Mouse (Mus musculus): Measurements from ENCODE around the gene Parvb.

Gene Parvb

GRCm38 (mm10) chr15:84216461-84217084 lies 15.3 kb upstream of the Parvb start:
- DNase-seq (ENCODE audit: low spot score in 2 of 2), result no peak

- no peak for DNase-seq (ENCODE audit: low spot score in 2 of 2)
These were observed 13.7 kb upstream of the Parvb start for GRCm38 (mm10) chr15:84217969-84218782.

DNA sequence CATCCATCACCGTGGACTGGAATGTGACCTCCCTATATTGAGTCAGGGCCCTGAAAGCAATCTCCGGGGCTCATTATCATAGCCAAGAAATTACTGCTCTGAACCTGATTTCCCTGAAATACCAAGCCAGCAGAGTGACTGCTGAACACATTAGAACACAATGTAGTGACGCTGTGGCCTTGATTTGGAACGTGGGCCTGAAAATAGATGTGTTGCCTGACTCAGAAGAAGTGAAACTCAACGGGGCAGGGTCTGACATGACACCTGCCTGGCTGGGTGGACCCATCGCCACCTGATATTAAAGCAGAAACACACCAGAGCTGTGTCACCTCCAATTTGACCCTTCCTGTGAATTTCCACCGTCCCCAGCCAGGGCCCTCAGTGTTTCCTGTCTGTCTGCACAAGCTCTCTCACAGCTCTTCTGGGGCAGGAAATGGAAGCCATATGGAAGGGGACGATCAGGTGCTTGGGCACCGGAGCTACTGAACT lies 13.0 kb upstream of the Parvb start:
- no peak for DNase-seq (ENCODE audit: low spot score in 2 of 2)

GRCm38 (mm10) chr15:84221539-84221938 lies 10.3 kb upstream of the Parvb start:
- no peak for DNase-seq (ENCODE audit: low spot score in 2 of 2)

- no peak for DNase-seq (ENCODE audit: low spot score in 2 of 2)
These were observed 8.4 kb upstream of the Parvb start for GRCm38 (mm10) chr15:84223423-84223822.

- DNase-seq (ENCODE audit: low spot score in 2 of 2), result no peak
These were observed 7.1 kb upstream of the Parvb start for GRCm38 (mm10) chr15:84224779-84225178.

DNA sequence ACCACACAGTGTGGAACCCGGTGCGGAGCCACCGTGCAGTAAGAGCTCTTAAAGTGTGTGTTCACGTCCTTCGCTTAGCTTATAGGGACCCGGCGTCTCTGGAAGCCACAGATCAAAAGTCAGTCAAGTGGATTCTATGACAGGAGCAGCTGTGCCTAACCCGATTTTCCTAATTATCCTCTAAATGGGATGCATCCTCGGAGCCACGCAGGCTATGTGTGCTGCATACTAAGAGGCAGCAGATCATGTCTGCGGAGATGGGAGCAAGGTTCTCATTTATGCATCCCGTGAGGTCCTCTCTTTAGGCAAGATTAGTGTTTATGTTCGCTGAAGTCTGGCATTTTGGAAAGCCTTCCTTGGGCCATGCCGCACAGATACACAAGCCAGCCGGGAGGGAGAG lies 4.9 kb upstream of the Parvb start:
- DNase-seq (ENCODE audit: low spot score in 2 of 2), result no peak

DNA sequence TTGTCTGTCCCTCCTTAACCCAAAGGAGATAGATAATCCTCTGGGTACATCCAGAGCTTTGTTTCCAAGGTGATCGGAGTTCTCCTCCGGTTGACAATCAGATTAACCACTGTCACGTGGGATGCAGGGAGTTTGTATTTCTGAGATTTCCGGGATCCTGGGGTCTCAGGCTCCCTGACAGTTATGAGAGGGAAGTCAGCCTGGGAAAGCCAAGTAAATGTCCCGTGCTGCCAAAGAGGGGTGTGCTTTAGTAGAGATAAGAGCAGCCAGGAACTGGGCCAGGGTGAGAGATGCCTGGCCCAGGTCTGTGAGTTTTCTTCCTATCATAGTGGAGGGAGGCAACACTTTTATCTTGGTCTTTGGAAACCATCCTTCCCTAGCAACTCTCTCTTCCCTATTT lies 1.2 kb upstream of the Parvb start:
- no peak for DNase-seq (ENCODE audit: low spot score in 2 of 2)

DNA sequence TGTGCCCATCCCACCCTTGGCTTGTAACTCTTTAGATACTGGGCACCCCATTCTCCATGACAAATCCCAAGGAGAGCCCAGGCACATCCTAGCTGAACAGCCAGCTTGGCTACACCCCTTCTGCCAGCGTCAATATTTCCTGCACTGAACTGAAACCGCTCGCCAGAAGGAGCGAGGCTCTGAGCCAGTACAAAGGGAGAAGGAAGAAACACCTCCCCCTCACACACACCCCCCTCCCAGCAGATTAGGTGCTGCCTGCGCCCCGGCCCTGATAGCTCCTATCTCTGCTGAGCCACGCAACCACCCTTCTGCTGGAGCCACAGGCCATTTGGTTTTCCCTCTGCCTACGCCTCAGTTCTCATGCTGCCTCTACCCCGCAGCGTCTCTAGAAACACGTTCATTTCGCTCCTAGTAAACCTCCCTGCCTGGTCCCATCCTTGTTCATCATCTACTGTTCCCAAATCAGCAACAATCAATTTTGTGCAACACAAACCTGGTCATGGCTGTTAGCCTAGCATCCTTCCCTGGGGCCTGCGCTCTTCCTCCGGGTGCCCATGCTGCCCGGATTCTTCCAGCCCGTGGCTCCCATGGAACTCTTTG lies 630 bp upstream of the Parvb start:
- DNase-seq (ENCODE audit: low spot score in 2 of 2), result peak; percentile 29 to 35

- DNase-seq (ENCODE audit: low spot score in 2 of 2), result no peak
These were observed 766 bp downstream of the Parvb start for GRCm38 (mm10) chr15:84232609-84233008.

- DNase-seq (ENCODE audit: low spot score in 2 of 2), result no peak
These were observed 3.1 kb downstream of the Parvb start for GRCm38 (mm10) chr15:84234794-84235581.

DNA sequence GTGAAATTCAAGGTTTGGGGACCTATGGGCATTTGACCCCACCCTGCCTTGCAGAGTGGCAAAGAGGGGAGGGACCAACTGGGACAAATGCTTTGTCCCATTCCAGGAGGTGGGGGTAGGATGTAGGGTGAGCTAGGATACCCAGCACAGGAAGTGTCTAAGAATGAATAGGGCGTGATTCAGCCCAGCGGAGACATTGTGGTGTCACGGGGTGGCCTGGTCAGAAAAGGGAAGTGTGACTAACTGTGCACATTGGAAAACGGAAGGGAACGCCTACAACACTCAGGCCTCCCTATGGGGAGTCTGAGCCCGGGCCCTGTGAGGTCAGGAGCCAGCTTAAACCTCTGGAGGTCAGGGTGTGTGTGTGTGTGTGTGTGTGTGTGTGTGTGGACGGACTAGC lies 3.8 kb downstream of the Parvb start:
- DNase-seq (ENCODE audit: low spot score in 2 of 2), result no peak

- DNase-seq (ENCODE audit: low spot score in 2 of 2), result no peak
These were observed 6.7 kb downstream of the Parvb start for GRCm38 (mm10) chr15:84238552-84238951.

DNA sequence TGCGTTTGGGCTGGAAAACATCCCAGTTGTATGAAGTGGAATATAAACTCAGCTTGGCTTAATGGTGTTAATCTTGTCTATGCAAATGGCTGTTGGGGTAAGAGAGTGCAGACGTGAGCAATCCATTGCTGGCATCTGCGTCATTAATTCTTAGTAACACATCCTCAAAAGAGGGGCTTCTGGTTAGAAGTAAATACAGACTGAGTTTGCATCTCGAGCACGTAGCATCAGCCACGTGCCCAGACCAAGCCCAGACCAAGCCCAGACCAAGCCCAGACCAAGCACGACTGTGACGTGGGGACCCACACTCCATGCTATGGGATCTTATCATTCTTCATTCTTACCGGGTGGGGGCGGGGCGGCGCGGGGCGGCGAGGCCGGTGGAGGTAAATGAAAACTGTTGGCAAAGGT lies 7.2 kb downstream of the Parvb start:
- no peak for DNase-seq (ENCODE audit: low spot score in 2 of 2)

DNA sequence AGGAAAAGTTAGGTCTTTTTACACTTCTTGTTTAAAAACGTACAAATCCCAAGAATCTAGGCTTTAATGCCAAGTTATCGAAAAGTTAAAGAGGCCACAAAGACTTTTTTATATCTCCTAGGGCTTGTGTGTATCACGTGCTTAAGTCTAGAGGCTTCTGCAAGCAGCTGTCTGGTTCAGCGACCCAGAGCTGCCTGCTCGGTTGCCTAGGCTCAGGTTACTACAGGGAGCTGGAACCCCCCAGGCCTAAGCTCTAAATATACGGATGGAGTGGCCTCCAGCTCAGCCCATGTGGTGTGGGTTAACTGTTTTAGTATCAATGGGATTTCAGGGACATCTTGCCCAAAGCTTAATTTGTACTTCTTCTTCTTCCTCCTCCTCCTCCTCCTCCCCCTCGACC lies 9.7 kb downstream of the Parvb start:
- no peak for DNase-seq (ENCODE audit: low spot score in 2 of 2)

- no peak for DNase-seq (ENCODE audit: low spot score in 2 of 2)
These were observed 13.3 kb downstream of the Parvb start for GRCm38 (mm10) chr15:84245104-84245503.

- no peak for DNase-seq (ENCODE audit: low spot score in 2 of 2)
These were observed 14.4 kb downstream of the Parvb start for GRCm38 (mm10) chr15:84246195-84246594.

GRCm38 (mm10) chr15:84247309-84247708 lies 15.5 kb downstream of the Parvb start:
- DNase-seq (ENCODE audit: low spot score in 2 of 2), result no peak

- no peak for DNase-seq (ENCODE audit: low spot score in 2 of 2)
These were observed 19.4 kb downstream of the Parvb start for GRCm38 (mm10) chr15:84251227-84251626.

GRCm38 (mm10) chr15:84252645-84253044 lies 20.8 kb downstream of the Parvb start:
- no peak for DNase-seq (ENCODE audit: low spot score in 2 of 2)

GRCm38 (mm10) chr15:84253757-84254156 lies 21.9 kb downstream of the Parvb start:
- no peak for DNase-seq (ENCODE audit: low spot score in 2 of 2)

GRCm38 (mm10) chr15:84254387-84254786 lies 22.5 kb downstream of the Parvb start:
- DNase-seq (ENCODE audit: low spot score in 2 of 2), result no peak

All from frontal cortex, postnatal 25 days (tissue).